Mouse (Mus musculus): ENCODE results near the gene Ccdc141. TPM values are rescaled to one million over a fixed set of nuclear protein-coding genes. Genes with fewer than 3 reads are reported as not detected.

Ccdc141 gene
- total RNA-seq, 2 experiments from 2014 or later = 213 to 231 TPM

- no peak for DNase-seq
- intact Hi-C loops (cut with DNase I) = no loop called here
Measured at GRCm38 (mm10) chr2:77176413-77176812, 6.0 kb upstream of the Ccdc141 start.

DNA sequence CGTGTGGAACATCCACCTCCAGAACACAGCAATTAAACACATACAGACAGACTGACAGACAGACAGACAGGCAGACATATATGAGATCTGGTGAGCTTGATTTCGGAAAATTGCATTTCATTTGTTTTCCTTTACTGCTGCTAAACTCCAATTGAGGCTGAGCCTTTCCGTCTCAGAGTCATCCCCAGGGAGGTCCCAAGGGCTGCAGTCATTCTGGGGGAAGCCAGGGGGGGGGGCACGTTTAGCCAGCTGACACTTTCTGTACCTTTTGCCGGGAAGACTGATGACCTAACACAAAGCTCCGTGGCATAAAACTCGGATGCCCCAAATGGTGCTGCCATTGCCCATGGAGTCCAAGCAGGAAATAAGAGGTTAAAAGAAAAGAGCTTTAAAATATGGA, 5.0 kb upstream of the Ccdc141 start:
- no peak for DNase-seq

DNA sequence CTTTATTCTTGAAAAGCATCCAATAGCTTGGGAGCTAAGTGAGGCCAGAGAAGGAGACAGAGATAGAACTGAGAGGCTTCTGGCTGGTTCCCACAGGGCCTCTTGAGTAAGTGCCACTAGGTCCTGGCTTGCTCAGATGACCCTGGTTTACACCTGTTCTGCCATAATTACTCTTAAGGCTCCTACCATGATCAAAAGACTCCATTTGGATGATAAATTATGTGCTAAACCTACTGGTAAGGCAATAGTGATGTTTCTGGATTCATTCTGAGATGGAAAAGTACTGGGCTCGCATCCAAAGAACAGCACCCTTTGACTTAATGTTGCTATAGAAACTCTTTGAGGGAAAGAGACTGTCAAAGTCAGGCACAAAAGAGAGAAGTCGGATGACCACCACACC, 3.9 kb upstream of the Ccdc141 start:
- peak; percentile 17 to 35 for DNase-seq

More for the DNA sequence above, 5.0 kb upstream of the Ccdc141 start:
- intact Hi-C loops (cut with DNase I) = no loop called here

DNA sequence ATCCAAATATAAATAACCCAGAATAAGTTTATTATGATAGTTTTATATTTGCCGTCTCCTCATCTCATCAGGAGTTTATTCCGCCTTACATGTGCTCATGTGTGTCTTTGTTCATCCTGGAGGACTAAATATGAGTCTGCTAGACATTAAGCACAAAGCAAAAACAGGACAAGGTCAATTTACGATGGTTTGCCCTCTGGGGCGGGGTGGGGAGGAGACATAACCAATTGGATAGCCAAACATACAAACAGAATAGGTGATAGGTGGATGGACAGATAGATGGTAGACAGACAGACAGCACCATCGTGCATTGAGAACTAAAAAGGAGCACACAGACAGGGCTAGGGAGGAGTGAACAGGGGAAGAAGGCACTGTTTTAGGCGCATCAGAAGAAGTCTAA, 3.4 kb upstream of the Ccdc141 start:
- no peak for DNase-seq
- intact Hi-C loops (cut with DNase I) = loop anchor here (5.0 kb wide), 1 partner anchor 47 kb away; no protein-coding TSS in a partner anchor

More for the DNA sequence above, 3.9 kb upstream of the Ccdc141 start:
- intact Hi-C loops (cut with DNase I) = loop anchor here (5.0 kb wide), 1 partner anchor 47 kb away; no protein-coding TSS in a partner anchor

DNA sequence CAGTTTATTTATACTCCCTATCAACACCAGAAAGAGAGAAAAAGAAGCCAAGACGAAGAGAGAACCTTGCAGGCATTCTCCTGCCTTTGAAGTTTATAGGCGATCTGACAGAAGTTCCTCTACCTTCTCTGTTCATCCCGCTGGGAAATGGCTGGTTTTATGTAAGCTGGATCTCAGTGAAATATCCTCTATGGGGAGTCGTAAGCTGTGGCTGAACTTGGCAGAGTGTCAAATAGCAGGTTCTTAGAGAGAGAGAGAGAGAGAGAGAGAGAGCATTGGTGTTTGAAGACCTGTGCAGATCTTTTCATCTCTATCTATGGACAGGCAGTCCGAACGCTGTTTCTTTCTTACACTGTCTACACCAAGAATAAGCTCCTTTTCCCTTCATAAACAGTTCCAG, 2.9 kb upstream of the Ccdc141 start:
- intact Hi-C loops (cut with DNase I) = loop anchor here (5.0 kb wide), 1 partner anchor 46 kb away; no protein-coding TSS in a partner anchor
- no peak for DNase-seq

DNA sequence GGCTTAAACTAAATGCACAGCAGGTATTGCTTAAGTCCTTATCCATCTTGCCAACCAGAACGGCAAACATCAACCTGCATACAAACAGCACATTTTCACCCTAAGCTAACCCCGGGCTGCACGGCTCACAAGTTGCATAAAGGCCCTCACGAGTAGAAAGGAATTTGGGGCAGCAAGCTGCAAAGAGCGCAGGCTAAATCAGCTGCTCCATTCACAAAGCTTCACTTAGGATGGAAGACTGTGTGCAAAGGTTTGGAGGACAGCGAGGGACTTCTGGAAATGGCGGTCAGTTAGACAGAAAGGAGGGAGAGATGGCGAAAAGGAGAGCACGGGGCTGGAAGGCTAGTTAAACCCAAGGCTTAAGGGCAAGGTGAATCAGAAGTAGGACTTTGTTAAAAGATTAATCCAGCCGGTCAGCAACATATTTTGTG, 1.8 kb upstream of the Ccdc141 start:
- no peak for DNase-seq
- intact Hi-C loops (cut with DNase I) = loop anchor here (5.0 kb wide), 1 partner anchor 45 kb away; no protein-coding TSS in a partner anchor

DNA sequence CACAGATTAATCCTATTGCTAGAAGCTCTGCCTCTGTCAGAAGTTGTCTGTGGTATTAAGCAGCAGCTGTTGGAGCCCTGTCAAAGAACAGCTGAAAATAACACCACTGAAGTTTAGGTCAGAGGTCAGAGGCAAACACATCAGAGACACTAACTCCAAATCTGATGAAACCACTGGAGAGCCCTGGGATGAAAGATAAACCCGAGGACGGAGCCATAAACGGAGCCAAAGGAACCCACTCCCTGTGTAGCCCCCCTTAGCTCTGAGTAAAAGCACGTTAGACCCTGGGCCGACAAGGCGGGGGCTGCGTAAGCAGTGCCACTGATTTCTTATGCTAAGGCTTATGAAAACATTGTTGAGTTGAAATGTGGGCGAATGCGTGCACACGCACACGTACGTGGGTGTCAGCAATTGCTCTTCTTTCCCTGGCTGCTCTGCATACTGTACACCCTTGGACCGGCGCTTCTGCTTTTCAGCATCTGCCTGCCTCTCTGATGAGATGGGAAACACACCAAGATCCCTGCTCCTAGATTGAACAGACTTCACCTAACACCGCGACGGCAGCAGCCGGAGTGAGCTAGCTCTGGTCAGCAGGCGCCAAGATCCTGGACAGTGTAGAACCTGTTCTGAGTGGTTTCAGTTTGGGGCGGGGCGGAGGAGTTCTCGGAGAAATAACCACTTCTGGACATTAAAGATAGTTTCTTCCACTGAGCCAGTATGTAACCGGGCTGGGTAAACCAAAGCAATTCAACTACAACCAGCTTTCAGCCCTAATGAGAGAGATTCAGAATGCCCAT, 1.2 kb upstream of the Ccdc141 start:
- intact Hi-C loops (cut with DNase I) = loop anchor here (5.0 kb wide), 1 partner anchor 44 kb away; no protein-coding TSS in a partner anchor
- peak; percentile 28 to 49 for DNase-seq

GRCm38 (mm10) chr2:77169916-77170632, 362 bp downstream of the Ccdc141 start:
- intact Hi-C loops (cut with DNase I) = loop anchor here (5.0 kb wide), 1 partner anchor 43 kb away; no protein-coding TSS in a partner anchor
- peak; percentile 54 to 65 for DNase-seq

- DNase-seq = no peak
- intact Hi-C loops (cut with DNase I) = no loop called here
Measured at GRCm38 (mm10) chr2:77169218-77169617, 1.2 kb downstream of the Ccdc141 start.

GRCm38 (mm10) chr2:77168781-77169180, 1.7 kb downstream of the Ccdc141 start:
- intact Hi-C loops (cut with DNase I) = no loop called here
- DNase-seq = no peak

- intact Hi-C loops (cut with DNase I) = no loop called here
- no peak for DNase-seq
Measured at GRCm38 (mm10) chr2:77168081-77168685, 2.3 kb downstream of the Ccdc141 start.

- intact Hi-C loops (cut with DNase I) = no loop called here
- DNase-seq = no peak
Measured at GRCm38 (mm10) chr2:77166366-77166765, 4.1 kb downstream of the Ccdc141 start.

DNA sequence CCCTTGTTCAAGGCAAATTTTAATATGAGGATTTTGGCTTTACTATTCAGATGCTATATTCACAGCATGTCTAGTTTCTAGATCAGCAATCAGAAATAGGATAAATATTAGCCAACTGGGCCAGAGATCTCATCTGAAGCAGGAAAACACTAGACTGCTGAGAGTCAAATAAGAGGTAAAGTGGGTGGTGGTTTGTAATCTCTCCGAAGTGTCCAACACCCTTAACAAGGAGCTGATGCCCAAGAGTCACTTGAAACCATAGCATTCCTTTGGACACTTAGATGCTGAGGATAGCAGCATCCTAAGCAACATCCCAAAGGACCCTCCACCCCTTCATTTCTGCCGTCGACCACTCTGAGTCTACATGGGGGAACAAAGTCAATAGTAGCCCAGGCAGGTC, 5.8 kb downstream of the Ccdc141 start:
- DNase-seq = no peak
- intact Hi-C loops (cut with DNase I) = no loop called here

GRCm38 (mm10) chr2:77163381-77163780, 7.1 kb downstream of the Ccdc141 start:
- intact Hi-C loops (cut with DNase I) = no loop called here
- DNase-seq = no peak

DNA sequence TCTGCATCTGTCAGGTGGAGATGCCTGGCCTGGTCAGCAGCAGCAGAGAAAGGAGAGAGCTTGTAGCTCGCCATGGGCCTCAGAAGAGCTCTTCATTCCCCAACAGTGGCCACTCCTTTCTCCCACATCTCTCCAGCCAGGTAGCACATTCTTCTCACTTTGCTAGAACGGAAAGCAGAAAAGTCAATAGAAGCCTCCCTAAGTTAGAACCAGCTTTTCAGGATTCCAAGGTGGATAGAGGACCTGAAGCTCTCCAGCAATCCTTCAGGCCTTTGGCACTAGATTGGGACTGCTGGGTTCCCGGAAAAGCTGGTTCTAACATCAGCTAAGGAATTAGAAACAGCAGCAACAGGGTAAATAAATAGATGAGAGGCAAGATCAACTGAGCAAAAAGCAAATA, 8.3 kb downstream of the Ccdc141 start:
- DNase-seq = no peak
- intact Hi-C loops (cut with DNase I) = no loop called here

DNA sequence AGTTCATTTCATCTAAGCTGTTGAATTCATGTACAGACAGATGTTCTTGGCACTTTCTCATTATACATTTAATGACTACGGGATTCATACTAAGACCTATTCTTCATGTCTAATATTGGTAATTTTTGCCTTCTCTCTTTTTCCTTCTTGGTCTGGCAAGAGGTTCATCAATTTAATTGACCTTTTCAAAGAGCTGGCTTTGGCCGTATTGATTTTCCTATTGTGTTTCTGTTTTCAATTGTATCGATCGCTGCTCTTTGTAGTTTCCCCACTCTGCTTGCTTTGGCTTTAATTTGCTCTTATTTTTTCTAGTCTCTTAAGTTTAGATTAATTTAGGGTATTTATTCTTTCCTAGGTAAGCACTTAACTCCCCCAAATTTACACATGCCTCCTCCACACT, 12.9 kb downstream of the Ccdc141 start:
- intact Hi-C loops (cut with DNase I) = no loop called here

DNA sequence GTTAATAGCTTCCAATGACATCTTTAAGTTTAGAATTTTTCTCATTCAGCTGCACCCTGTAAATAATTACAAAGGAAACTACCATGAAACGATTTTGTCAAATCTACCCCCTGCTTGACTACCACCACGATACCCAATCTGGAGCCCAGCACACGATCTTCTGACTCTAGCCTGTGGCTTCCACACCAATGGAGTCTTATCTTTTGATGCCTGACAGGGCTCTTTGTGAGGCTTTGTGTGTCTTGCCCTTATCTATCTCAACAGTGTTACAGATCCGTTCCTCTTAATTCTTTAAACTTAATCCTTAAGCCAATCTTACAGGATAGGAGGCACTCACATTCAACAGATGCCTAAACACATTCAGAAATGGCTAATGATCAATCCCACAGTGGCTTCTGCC, 16.4 kb downstream of the Ccdc141 start:
- DNase-seq = no peak
- intact Hi-C loops (cut with DNase I) = no loop called here

More for the DNA sequence above, 12.9 kb downstream of the Ccdc141 start:
- DNase-seq = no peak

GRCm38 (mm10) chr2:77151255-77151654, 19.2 kb downstream of the Ccdc141 start:
- DNase-seq = no peak
- intact Hi-C loops (cut with DNase I) = no loop called here

DNA sequence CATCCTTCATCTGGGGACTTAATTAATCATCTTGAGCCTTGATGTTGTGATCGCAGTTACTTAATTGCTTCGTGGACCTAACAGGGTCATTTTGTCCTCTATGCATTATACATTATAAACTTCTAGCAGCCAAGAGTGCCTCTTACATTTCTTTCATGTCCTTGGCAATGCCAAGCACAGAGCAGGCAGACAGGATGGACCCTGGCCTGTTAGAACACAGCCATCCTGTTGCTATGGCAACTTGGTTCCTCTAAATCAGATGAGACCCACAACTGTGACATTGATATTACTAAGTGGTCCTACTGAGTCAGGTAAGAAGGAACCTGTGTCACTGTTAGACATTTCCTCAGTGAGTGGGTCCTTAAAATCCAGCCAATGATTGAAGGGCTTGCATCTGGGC, 20.9 kb downstream of the Ccdc141 start:
- DNase-seq = no peak
- intact Hi-C loops (cut with DNase I) = no loop called here

DNA sequence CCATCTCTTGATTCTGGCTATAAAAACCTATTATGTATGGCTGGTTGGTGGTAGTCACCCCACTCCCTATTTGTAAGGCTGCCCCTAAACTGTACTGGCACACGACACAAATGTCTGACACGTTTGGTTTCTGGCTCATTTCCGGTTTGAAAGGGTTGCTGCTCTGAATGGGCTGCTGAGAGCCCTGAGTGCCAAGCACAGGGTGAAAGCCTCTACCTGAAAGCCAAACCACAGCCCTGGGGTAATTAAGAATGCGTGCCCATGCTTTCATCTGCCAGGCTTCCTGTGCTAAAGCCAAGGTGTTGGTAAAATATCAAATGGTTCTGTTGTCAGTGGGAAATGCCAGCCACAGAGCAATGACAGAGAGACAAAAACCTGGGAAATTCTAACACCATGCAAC, 22.2 kb downstream of the Ccdc141 start:
- no peak for DNase-seq
- intact Hi-C loops (cut with DNase I) = no loop called here

GRCm38 (mm10) chr2:77146968-77147367, 23.5 kb downstream of the Ccdc141 start:
- no peak for DNase-seq
- intact Hi-C loops (cut with DNase I) = no loop called here
